Mouse (Mus musculus) ovary, adult 18-20 months (tissue): ENCODE measurements around the gene Gdnf.

Source experiments
- DNase-seq: peaks from one replicate; pipeline ENCODE4 v3.0.0; 2022; ENCODE audit warnings: low spot score, mixed read lengths

The Gdnf gene

GRCm38 (mm10) chr15:7862890-7863289 lies 52.2 kb downstream of the Gdnf start:
- DNase-seq, result no peak

DNA sequence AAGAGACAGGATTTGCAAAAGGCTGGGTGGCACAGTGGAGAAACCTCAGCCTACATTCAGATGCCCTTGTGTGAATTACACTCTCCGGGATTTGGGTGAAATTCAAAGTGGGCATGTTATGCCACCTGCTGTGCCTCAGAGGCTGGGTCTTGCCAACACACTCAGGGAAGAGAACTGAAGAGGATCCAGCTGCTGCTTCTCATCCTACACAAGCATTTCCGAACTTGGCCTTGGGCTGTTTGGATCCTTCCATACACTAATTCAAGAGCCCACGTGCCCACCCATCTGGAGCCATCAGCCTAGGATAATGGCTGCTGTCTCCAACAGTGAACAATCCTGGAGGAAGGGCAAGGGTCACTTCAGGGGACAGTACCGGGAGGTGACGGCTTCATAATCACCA lies 52.7 kb downstream of the Gdnf start:
- no peak for DNase-seq

DNA sequence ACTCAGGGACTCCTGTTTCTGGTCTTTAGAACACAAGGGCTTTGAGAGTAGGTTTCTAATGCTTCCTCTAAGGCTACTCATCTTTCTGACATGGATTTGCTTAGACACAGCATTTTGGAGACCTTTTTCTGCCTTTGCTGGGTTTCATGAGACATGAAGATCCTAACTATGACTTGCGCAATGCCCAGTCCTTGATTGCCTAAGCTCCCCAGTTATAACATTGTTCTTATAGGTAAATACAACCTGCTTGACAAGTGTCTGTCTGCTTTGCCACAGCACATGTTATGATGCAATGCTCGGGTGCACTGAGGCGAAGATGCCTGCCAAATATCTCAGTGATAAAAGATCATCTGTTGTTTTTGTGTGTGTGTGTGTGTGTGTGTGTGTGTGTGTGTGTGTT lies 54.7 kb downstream of the Gdnf start:
- DNase-seq, result no peak

DNA sequence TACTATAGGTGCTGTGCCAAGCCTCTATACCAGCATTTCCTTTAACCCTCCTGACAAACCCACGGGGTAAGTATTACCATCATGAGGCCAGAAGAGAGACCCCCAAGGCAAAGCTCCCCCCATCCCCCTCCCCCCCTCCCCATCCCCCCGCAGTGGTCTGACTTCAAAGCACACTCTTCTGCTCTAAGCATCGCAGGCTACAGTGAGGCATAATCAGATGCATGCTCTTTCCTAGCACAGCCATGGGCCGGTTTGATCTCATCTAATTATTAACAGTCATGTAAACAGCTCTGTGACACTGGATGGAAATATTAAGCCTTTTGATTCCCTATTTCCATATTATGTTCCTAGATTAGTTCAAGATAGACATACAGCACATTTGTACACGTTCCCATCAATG lies 61.8 kb downstream of the Gdnf start:
- DNase-seq, result no peak

DNA sequence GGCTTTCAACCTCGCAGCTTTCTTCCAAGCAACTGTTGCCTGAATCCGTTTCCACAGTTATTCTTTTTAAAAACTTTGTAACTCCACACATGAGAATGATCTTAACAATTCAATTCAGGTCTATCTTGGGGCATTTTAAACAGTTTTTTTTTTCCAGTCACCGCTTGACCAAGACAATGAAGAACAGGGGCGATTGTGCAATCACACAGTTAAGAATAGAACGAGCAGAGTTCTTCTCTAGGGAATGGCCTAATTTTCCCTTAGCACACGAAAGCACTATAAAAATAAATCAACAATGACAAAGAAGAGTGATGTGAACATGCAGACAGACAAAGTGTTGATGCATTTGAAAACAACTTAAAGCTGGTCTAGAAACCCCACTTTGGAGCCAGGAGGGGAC lies 65.2 kb downstream of the Gdnf start:
- DNase-seq, result no peak

DNA sequence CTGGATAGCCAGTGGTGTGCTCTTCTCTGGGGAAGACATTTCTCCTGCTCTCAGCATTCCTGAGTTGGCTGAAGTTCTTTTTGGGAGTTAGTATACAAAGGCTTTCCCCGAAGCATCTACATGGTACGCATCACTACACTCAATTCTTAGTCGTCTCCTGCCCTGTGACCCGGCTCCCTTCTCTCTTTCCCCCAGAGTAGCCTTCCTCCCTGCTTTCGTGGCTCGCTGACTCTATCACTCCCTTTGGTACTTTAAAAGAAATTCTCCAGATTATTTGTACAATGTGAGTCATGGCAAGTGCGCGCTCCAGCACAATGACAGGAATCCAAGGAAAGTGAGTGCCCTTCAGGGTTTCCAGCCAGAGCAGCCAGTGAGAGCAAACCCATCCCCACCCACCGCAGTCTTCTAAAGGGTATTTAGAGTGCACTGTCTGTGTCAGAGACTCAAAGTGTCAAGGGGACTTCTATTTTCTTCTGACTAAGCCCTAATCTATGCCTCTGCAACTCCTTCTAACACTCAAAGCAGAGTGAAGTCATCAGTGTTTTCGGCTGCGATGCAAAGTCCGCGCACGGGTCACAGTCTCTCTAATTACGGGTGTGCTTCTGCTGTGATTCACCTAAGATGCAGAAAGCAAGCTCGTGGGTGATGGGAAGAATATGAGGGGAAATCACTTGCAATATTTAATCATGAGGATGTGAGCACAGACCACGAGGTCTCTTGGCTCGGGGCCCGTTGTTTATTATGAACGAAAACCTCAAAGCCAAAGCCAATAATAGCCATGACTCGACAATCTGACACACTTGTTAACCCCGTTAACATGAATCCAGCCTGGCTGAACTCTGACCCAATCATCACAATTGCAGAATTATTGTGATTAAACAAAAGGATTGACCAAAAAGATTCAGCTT lies 67.2 kb downstream of the Gdnf start:
- DNase-seq, result no peak

DNA sequence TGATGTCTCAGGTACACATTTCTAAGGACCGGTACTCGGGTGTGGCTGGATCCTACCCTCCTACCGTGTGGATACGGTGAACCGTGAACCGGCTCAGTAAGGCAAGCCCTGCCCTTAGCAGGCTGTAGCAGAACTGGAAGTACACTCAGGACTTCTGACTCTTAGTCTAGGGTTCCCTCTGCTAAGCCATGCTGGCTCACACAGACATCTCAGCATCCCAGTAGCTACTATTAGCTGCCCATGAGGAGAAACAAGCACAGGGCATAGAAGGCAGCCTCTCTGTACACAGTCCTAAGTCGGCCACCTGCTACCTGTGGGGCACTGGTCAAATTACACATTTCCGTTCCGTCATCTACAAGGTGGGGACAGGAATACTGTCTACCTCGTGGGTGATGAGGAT lies 68.2 kb downstream of the Gdnf start:
- no peak for DNase-seq

DNA sequence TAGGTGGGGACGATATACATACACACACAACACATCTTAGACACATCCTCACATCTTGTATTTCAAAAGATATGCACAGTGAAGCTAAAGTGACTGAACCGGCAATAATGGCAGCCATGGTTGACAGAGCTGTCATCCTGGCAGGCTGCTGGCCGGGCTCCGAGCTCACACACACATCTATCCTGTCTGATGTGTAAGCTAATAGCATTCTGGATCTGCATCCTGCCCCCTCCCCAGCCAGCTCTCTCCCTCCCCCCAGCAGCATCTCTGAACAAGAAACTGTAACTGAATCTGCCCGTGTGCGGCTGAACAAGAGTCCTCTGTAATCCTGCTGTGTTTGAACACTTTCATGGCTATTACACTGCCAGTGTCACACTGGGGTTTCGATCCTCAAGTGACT lies 69.3 kb downstream of the Gdnf start:
- DNase-seq, result no peak

DNA sequence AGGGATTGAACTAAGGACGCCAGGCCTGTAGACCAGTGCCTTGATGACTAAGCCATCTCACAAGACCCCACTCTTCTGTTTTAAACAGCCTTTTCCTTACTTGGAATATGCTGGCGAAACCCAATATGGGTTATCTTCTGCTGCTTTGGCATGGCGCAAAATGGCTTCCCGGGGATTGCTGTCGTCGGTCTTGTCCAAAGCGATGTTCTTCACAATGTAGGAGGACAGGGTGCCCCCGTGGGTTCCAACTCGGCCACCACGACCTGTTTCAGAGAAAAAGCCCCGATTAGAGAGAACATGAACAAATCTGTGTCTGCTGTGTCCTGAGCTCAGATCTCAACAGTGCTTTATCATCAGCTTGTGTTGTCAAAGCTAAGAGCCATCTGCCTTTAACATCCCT lies 73.5 kb downstream of the Gdnf start:
- no peak for DNase-seq

DNA sequence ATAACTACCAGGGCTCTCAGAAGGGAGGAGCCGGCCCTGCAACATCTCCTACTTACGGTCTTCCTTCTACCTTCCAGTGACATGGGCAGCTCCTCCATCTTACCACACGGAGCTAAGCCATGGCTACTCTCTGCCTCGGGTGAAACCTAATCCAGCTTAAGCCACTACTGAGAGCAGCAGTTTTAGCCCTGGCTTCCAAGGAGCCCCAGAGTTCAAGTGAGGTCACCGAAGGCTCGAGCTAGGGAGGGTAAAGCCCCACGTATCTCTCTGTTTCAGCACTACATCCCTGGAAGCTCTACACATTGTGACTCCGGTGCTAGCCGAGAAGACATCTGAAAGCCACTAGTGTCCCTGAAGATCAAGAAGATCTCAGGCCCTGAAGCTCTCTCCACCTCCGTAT lies 74.5 kb downstream of the Gdnf start:
- no peak for DNase-seq

- DNase-seq, result no peak
Observed at GRCm38 (mm10) chr15:7886591-7886990, 75.9 kb downstream of the Gdnf start.
